Mouse (Mus musculus): Measurements from ENCODE around the gene Pakap. TPM values are rescaled to one million over a fixed set of nuclear protein-coding genes. Genes with fewer than 3 reads are reported as not detected.
A peak's percentile ranks its signal among the peaks of the same experiment; 100 is the strongest.

Gene Pakap
- polyA plus RNA-seq, 1 experiment from 2014 or later: 26.9 TPM

GRCm38 (mm10) chr4:57919494-57920423, 351.8 kb downstream of the Pakap start:
- no peak overlapping the region for H3K9ac ChIP-seq (replicated peaks)
- ATAC-seq (ENCODE audit: low FRiP score, low read depth): 0 out of 2 replicates have a peak, but pooled peaks have one; percentile 27
- H3K4me2 ChIP-seq (replicated peaks): no peak overlapping the region
- H3K27ac ChIP-seq (replicated peaks): no peak overlapping the region
- H3K4me1 ChIP-seq: peaks cover 17% of the 10 kb centered on the region
- 16% methylated on average over 8 of the region's 8 CpGs for WGBS
- no peak overlapping the region for H3K4me3 ChIP-seq
- no peaks in the 10 kb centered on the region for H3K9me3 ChIP-seq
- no peaks in the 10 kb centered on the region for H3K36me3 ChIP-seq
- H3K27me3 ChIP-seq: peaks cover 17% of the 10 kb centered on the region

GRCm38 (mm10) chr4:57920522-57920921, 352.5 kb downstream of the Pakap start:
- peaks cover 12% of the 10 kb centered on the region for H3K27me3 ChIP-seq
- no peak overlapping the region for H3K27ac ChIP-seq (replicated peaks)
- no peaks in the 10 kb centered on the region for H3K36me3 ChIP-seq
- no peaks in the 10 kb centered on the region for H3K9me3 ChIP-seq
- WGBS: 65% methylated on average over 1 of the region's 1 CpGs
- H3K4me1 ChIP-seq: peaks cover 17% of the 10 kb centered on the region
- no peak for ATAC-seq (ENCODE audit: low FRiP score, low read depth)
- H3K4me2 ChIP-seq (replicated peaks): no peak overlapping the region
- H3K9ac ChIP-seq (replicated peaks): no peak overlapping the region
- no peak overlapping the region for H3K4me3 ChIP-seq

- H3K9ac ChIP-seq (replicated peaks): no peak overlapping the region
- 41% methylated on average over 5 of the region's 5 CpGs for WGBS
- H3K9me3 ChIP-seq: no peaks in the 10 kb centered on the region
- ATAC-seq (ENCODE audit: low FRiP score, low read depth): no peak
- H3K4me3 ChIP-seq: no peak overlapping the region
- H3K27ac ChIP-seq (replicated peaks): no peak overlapping the region
- H3K4me1 ChIP-seq: peaks cover 17% of the 10 kb centered on the region
- no peak overlapping the region for H3K4me2 ChIP-seq (replicated peaks)
- no peaks in the 10 kb centered on the region for H3K27me3 ChIP-seq
- no peaks in the 10 kb centered on the region for H3K36me3 ChIP-seq
Measured at GRCm38 (mm10) chr4:57922171-57922570, 354.2 kb downstream of the Pakap start.

GRCm38 (mm10) chr4:57924556-57925071, 356.6 kb downstream of the Pakap start:
- Histone ChIP-seq H3K9me3 (no peaks in the 10 kb centered on the region), H3K9ac (replicated peaks) (no peak overlapping the region), H3K4me1 (peaks cover 13% of the 10 kb centered on the region), H3K27ac (replicated peaks) (no peak overlapping the region), H3K4me3 (no peak overlapping the region), H3K36me3 (no peaks in the 10 kb centered on the region), H3K4me2 (replicated peaks) (no peak overlapping the region), H3K27me3 (no peaks in the 10 kb centered on the region)
- 83% methylated on average over 6 of the region's 6 CpGs for WGBS
- ATAC-seq (ENCODE audit: low FRiP score, low read depth): no peak

GRCm38 (mm10) chr4:57927464-57928205, 359.7 kb downstream of the Pakap start:
- no peak overlapping the region for H3K27ac ChIP-seq (replicated peaks)
- H3K4me2 ChIP-seq (replicated peaks): no peak overlapping the region
- no peaks in the 10 kb centered on the region for H3K9me3 ChIP-seq
- H3K36me3 ChIP-seq: no peaks in the 10 kb centered on the region
- 25% methylated on average over 3 of the region's 3 CpGs for WGBS
- H3K4me3 ChIP-seq: no peak overlapping the region
- no peaks in the 10 kb centered on the region for H3K27me3 ChIP-seq
- ATAC-seq (ENCODE audit: low FRiP score, low read depth): 0 out of 2 replicates have a peak, but pooled peaks have one; percentile 30
- no peak overlapping the region for H3K9ac ChIP-seq (replicated peaks)
- peaks cover 2% of the 10 kb centered on the region; the same call in 1 of the 2 replicates for H3K4me1 ChIP-seq

- H3K9me3 ChIP-seq: no peaks in the 10 kb centered on the region
- no peak for ATAC-seq (ENCODE audit: low FRiP score, low read depth)
- 80% methylated on average over 5 of the region's 5 CpGs for WGBS
- H3K9ac ChIP-seq (replicated peaks): no peak overlapping the region
- no peak overlapping the region for H3K4me3 ChIP-seq
- H3K27ac ChIP-seq (replicated peaks): no peak overlapping the region
- H3K4me2 ChIP-seq (replicated peaks): no peak overlapping the region
- no peaks in the 10 kb centered on the region for H3K4me1 ChIP-seq
- H3K27me3 ChIP-seq: no peaks in the 10 kb centered on the region
- no peaks in the 10 kb centered on the region for H3K36me3 ChIP-seq
Measured at GRCm38 (mm10) chr4:57930559-57931170, 362.7 kb downstream of the Pakap start.

GRCm38 (mm10) chr4:57934181-57934580, 366.2 kb downstream of the Pakap start:
- no peak for ATAC-seq (ENCODE audit: low FRiP score, low read depth)
- Histone ChIP-seq H3K4me2 (replicated peaks) (no peak overlapping the region), H3K4me1 (no peaks in the 10 kb centered on the region), H3K27me3 (no peaks in the 10 kb centered on the region), H3K4me3 (no peak overlapping the region), H3K9ac (replicated peaks) (no peak overlapping the region), H3K27ac (replicated peaks) (no peak overlapping the region), H3K36me3 (no peaks in the 10 kb centered on the region), H3K9me3 (no peaks in the 10 kb centered on the region)
- WGBS: 76% methylated on average over 5 of the region's 5 CpGs

GRCm38 (mm10) chr4:57937292-57937691, 369.3 kb downstream of the Pakap start:
- Histone ChIP-seq H3K4me1 (no peaks in the 10 kb centered on the region), H3K27me3 (no peaks in the 10 kb centered on the region), H3K4me3 (no peak overlapping the region), H3K9me3 (no peaks in the 10 kb centered on the region), H3K27ac (replicated peaks) (no peak overlapping the region), H3K9ac (replicated peaks) (no peak overlapping the region), H3K4me2 (replicated peaks) (no peak overlapping the region), H3K36me3 (0 out of 2 replicates have a peak, but pooled peaks cover 2% of the 10 kb centered on the region)
- no peak for ATAC-seq (ENCODE audit: low FRiP score, low read depth)
- 85% methylated on average over 6 of the region's 6 CpGs for WGBS

GRCm38 (mm10) chr4:57940631-57941030, 372.7 kb downstream of the Pakap start:
- H3K9ac ChIP-seq (replicated peaks): no peak overlapping the region
- no peaks in the 10 kb centered on the region for H3K4me1 ChIP-seq
- no peak overlapping the region for H3K4me2 ChIP-seq (replicated peaks)
- H3K27ac ChIP-seq (replicated peaks): no peak overlapping the region
- WGBS: 86% methylated on average over 4 of the region's 4 CpGs
- peaks cover 28% of the 10 kb centered on the region for H3K36me3 ChIP-seq
- no peak for ATAC-seq (ENCODE audit: low FRiP score, low read depth)
- no peaks in the 10 kb centered on the region for H3K27me3 ChIP-seq
- H3K4me3 ChIP-seq: no peak overlapping the region
- no peaks in the 10 kb centered on the region for H3K9me3 ChIP-seq

- peaks cover 42% of the 10 kb centered on the region for H3K36me3 ChIP-seq
- H3K4me1 ChIP-seq: no peaks in the 10 kb centered on the region
- no peak for ATAC-seq (ENCODE audit: low FRiP score, low read depth)
- WGBS: 90% methylated on average over 2 of the region's 2 CpGs
- H3K27ac ChIP-seq (replicated peaks): no peak overlapping the region
- H3K9ac ChIP-seq (replicated peaks): no peak overlapping the region
- H3K4me2 ChIP-seq (replicated peaks): no peak overlapping the region
- no peaks in the 10 kb centered on the region for H3K27me3 ChIP-seq
- no peak overlapping the region for H3K4me3 ChIP-seq
- H3K9me3 ChIP-seq: no peaks in the 10 kb centered on the region
Measured at GRCm38 (mm10) chr4:57942892-57943291, 374.9 kb downstream of the Pakap start.
